Mouse (Mus musculus): Measurements from ENCODE around the gene Cacna1g. TPM values are rescaled to one million over a fixed set of nuclear protein-coding genes. Genes with fewer than 3 reads are reported as not detected.

The Cacna1g gene
- total RNA-seq, 2 experiments from 2014 or later: 53.2 to 59.2 TPM

GRCm38 (mm10) chr11:94362101-94362500 is 111.9 kb downstream of the Cacna1g start:
- DNase-seq (ENCODE audit: low spot score in 2 of 2): no peak

- DNase-seq (ENCODE audit: low spot score in 2 of 2): no peak
Measured at GRCm38 (mm10) chr11:94361166-94361870, 112.7 kb downstream of the Cacna1g start.

- no peak for DNase-seq (ENCODE audit: low spot score in 2 of 2)
Measured at GRCm38 (mm10) chr11:94359168-94359567, 114.8 kb downstream of the Cacna1g start.

Other genes starting within 250 kb of the Cacna1g start
- gene Wfikkn2, start 228.2 kb downstream of the Cacna1g start, total RNA-seq (2021): under 1 TPM; 0.68 to 0.77 TPM
- gene Gm21885, start 192.3 kb downstream of the Cacna1g start, total RNA-seq (2021): not detected
- 100 to 1,000 TPM; 110 to 118 TPM for gene Luc7l3, start 152.2 kb downstream of the Cacna1g start, total RNA-seq (2021)
- 100 to 1,000 TPM; 116 to 121 TPM for gene Ankrd40, start 146.2 kb downstream of the Cacna1g start, total RNA-seq (2021)
- 1 to 10 TPM; 1.4 to 2.4 TPM for gene Abcc3, start 81.2 kb downstream of the Cacna1g start, total RNA-seq (2021)
- under 1 TPM in 1 of 2 experiments, not detected in 1; 0.79 TPM for gene Spata20, start 12.0 kb upstream of the Cacna1g start, total RNA-seq (2021)
- 1 to 10 TPM; 2.1 to 2.2 TPM for gene Epn3, start 25.8 kb upstream of the Cacna1g start, total RNA-seq (2021)
- 1 to 10 TPM; 2.1 to 3.7 TPM for gene Mycbpap, start 47.5 kb upstream of the Cacna1g start, total RNA-seq (2021)
- gene Rsad1, start 75.1 kb upstream of the Cacna1g start, total RNA-seq (2021): 1 to 10 TPM; 8.9 to 9.7 TPM
- under 1 TPM; 0.30 to 0.58 TPM for gene Chad, start 90.8 kb upstream of the Cacna1g start, total RNA-seq (2021)
- gene Acsf2, start 127.7 kb upstream of the Cacna1g start, total RNA-seq (2021): 10 to 100 TPM; 17.2 to 19.2 TPM
- gene Lrrc59, start 155.6 kb upstream of the Cacna1g start, total RNA-seq (2021): 10 to 100 TPM; 78.3 to 87.0 TPM
- 10 to 100 TPM; 74.4 to 79.3 TPM for gene Mrpl27, start 179.6 kb upstream of the Cacna1g start, total RNA-seq (2021)
- under 1 TPM in 1 of 2 experiments, not detected in 1; 0.25 TPM for gene Eme1, start 179.8 kb upstream of the Cacna1g start, total RNA-seq (2021)
- 10 to 100 TPM; 22.8 to 24.6 TPM for gene Xylt2, start 203.3 kb upstream of the Cacna1g start, total RNA-seq (2021)
- gene Gm11541, start 230.3 kb upstream of the Cacna1g start, total RNA-seq (2021): not detected